Mouse (Mus musculus) A20 (cell line): ENCODE measurements around the gene Myl3.
A peak's percentile ranks its signal among the peaks of the same experiment; 100 is the strongest.

Source experiments
- DNase-seq: peaks from one replicate; pipeline ENCODE4 v3.0.0-alpha.2; 2011; ENCODE audit warnings: low read depth, low spot score

The Myl3 gene

DNA sequence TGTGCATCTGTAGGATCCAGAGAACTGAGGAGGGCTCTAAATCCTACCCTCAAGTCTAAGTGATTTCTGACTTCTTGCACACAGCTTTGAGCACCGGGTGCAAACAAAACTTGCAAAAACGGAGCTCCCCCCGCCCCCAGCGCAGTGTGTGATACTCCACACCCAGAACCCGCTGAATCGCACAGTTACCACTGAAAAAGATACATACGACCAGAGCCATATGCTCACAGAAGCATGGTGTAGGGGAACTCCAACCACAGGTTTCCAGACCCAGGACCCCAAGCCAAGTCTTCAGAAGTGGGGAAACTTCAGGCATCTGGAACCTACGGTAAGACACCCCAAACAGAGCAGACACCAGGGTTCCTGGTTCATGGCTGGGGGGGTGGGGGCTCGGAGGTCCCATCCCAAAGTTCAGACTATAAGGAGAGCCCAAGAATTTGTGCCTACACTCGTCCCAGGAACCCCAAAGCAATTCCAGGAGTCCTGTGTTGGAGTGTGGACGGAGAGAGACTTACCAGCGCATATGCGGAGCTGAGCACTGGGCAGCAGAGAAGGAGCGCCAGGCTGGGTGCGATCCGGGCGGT, at the start of gene Myl3:
TSS of gene Myl3 (plus strand) at position 151 of the 584 bp plus-strand sequence.
- DNase-seq = no peak

DNA sequence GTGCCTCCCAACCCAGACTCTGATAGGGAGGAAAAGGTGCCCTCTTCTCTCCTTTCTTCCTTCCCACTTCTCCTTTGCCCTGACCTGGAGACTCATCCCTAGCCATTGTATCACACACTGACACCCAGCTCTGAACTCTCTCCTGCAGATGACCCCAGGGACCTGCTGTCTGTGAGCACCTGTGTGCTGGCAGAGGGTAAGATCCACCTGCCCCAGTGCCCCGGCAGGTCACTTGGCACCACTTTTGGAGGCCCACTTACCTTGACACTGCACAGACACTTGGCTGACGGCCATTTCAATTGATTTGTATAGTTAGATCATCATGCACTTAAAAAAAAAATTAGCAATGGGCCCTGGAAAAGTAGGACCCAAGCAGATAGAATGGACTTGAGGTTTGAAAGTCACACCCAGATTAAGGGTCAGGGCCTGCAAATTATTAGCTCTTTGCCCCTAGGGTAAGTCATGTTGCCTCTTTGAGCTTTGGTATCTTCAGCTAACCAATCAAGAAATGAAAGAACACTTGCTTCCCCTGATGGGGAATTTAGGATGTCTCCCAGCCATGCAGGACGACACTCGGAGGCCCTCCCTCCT, 46.4 kb upstream of the Myl3 start:
- no peak for DNase-seq

DNA sequence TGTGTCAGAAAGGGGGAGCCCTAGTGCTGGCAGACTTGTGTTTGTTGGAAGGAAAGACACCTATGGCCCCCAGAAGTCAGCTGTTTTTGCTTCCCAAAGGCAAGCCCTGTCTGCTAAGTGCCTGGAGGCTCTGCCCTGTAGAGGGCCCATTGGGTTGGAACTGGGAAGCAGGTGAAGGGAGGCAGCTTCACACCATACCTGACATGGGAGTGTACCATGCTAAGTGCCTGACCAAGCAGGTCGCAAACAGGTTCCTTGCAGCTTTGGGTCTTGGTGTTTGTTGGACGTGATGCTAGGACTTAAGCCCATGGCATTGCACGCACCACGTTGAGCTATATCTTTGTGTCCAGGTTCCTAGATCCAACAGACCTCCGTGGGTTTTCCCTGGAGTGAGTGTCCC, 45.2 kb upstream of the Myl3 start:
- DNase-seq = no peak

DNA sequence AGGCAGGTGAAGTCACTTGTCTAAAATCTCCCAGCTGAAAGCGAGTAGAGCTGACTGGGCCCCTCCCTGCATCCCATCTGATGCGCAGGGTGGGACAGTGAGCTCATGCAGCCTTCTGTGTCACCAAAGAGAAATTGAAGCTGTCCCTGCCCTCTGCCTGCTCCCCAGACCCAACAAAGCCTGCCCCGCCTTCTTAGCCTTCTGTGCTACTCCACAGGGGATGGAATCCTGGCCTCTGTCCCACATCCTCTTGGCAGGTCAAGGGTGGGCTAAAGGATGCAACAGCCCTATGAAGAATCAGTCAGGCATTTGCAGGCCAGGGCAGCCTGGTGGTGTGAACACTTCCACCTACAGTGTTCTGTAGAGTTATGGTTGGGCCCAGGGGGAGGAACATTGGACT, 44.2 kb upstream of the Myl3 start:
- DNase-seq = no peak

DNA sequence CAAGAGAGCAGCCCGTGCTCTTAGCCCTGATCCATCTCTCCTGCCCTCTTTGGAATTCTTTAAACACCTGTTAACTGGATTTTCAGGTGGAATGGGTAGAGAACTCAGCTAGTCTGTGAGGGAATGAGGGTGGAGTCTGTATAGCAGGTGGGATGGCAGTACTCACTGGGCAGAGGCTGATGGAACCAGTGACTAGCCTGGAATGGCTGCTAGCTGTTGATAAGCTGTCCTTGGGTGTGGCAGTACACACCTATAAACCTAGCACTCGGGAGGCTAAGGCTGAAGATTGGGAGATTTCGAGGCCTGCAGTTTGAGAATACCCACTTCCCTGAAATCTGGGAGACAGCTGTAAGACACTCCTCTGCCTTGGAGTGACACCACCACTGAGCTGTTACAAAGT, 42.1 kb upstream of the Myl3 start:
- no peak for DNase-seq

GRCm38 (mm10) chr9:110701114-110702032, 40.3 kb upstream of the Myl3 start:
- DNase-seq = no peak

- DNase-seq = no peak
Observed at GRCm38 (mm10) chr9:110702848-110703247, 38.8 kb upstream of the Myl3 start.

DNA sequence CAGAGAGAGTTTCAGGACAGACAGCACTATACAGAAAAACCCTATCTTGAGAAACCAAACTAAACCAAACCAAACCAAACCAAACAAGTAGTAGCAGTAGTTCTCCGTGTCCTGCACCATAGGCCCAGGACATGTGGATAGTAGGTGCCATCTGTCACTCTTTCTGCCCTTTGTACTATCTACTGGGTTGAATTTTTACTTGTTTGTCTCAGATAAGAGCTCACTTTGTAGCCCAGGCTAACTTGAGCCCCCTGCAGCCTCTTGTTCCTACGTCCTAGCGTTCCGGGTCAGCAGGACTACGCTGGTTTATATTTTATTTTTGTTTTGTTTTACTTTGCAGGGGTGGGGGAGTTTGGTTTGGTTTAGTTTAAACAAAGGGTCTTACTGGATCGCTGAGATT, 37.7 kb upstream of the Myl3 start:
- no peak for DNase-seq

DNA sequence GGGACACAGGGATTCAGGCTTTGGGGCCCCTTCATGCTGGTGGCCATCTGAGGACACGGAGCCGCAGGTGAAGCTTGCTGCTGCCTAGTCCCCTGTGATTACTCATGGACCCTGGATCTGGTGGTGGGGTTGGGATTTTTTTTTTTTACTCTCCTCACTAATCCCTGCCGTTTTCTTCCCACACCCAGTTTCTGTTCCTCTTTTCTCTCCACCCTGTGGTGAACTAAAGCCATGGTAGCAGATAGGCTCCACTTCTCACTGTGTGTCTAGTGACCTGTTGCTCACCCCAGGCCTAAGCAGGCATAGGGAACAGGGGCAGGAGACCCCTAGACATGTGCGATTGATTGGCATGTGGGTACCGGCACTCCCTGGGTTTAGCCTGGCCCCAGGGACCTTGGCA, 34.9 kb upstream of the Myl3 start:
- DNase-seq = peak; percentile 75

DNA sequence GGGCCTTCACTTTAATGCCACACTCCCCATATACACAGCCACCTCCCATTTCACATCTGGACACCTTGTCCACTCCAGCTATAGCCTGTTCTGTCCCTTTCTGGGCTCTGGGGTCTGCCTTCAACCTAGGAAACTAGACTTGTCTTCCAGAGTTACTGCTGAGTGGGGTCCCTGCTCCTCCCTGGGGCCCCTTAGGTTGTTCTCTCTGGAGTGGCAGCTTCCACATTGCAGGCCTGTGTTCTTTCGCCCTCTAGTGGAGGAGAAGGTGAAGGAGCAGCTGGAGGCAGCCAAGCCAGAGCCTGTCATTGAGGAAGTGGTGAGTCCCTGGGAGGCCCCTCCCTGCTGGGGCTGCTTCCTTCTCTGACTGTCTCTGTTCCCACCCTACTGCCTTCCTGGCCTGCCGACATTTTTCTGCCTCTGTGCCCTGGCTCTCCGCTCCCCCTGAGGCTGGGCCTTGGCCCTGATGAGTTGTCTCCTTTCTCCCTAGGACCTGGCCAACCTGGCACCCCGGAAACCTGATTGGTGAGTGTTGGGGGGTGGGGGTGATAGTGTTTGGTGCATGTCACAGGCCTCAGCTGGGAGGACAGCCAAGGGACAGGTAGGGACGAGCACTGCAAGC, 31.9 kb upstream of the Myl3 start:
- peak; percentile 88 for DNase-seq

DNA sequence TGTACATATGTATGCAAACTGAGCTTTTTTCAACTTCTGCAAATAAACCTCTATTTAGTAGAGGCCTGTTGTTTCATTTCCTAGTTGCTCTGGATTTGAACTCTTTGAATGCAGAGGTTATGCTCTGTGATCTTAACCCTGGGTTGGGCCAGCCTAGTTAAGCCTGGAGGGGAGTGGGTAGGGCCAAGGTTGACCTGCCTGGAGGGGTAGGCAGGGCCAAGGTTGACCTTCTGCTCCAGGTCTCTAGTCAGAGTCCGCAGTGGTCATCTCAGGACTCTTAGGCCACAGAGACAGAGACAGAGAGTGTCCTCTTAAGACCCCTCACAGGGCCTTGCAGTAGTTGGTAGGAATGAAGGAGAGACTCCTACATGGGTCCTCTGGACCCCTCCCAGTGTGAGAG, 30.1 kb upstream of the Myl3 start:
- DNase-seq = peak; percentile 31

GRCm38 (mm10) chr9:110711996-110712395, 29.7 kb upstream of the Myl3 start:
- DNase-seq = no peak

GRCm38 (mm10) chr9:110712545-110712944, 29.1 kb upstream of the Myl3 start:
- DNase-seq = no peak

GRCm38 (mm10) chr9:110713389-110713788, 28.3 kb upstream of the Myl3 start:
- DNase-seq = no peak

DNA sequence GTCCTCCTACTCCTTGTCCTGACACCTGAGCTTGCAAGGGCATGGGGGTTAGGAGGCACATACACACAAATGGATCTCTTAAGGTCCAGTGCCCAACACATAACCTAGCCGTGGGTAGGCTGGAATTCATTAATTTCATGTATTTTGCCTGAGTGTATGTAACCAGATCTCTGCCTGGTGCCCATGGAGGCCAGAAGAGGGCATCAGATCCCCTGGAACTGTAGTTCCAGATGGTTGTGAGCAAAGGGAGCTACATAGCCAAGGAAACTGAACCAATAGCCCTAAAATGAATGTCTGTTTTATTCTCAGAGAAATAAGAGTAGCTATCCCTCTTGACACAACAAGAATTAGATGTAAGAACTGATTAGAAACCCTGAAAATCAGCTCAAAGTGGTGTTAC, 26.2 kb upstream of the Myl3 start:
- DNase-seq = no peak

- peak; percentile 57 for DNase-seq
Observed at GRCm38 (mm10) chr9:110716775-110717174, 24.9 kb upstream of the Myl3 start.

DNA sequence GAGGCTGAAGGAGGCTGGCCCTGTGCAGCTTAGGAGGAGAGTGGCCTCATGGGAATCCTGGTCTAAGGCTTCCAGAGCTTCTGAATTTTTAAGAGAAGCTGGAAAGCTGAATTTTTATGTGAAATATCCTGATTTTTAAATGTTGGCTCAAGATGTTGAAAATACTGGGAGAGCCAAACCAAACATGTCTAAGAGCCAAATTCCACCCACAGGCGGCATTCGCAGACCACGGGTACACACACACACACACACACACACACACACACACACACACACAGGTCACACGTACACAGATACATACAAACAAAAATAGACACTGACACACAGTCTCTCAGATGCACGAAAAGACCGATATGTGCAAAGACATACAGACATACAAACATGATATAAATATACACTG, 23.6 kb upstream of the Myl3 start:
- no peak for DNase-seq

GRCm38 (mm10) chr9:110718810-110719209, 22.9 kb upstream of the Myl3 start:
- DNase-seq = no peak

GRCm38 (mm10) chr9:110719977-110720376, 21.7 kb upstream of the Myl3 start:
- DNase-seq = no peak

- DNase-seq = no peak
Observed at GRCm38 (mm10) chr9:110722060-110722459, 19.6 kb upstream of the Myl3 start.

DNA sequence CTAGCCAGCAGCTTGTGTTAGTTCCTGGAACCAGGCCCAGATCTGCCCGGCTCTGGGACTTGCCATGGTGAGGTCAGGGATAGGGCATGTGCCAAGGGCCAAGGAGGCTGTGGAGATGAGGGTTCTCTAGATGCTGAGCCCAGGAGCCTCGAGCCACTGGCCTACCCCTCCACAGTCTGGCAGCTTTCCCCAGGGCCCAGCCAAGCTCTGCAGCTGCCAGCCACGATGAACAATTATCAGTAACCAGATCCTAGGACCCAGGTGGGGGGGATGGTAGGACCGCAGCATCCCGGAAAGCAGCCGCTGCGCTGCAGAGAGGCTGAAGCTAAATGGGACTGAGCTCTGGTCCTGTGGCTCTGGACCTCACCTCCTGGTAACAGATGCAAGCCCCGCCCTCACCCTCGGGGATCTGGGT, 15.9 kb upstream of the Myl3 start:
- no peak for DNase-seq

- DNase-seq = no peak
Observed at GRCm38 (mm10) chr9:110726867-110727266, 14.8 kb upstream of the Myl3 start.
